Mouse (Mus musculus): Measurements from ENCODE around the gene Bptf.
"Not testable (repeated sequence)": the region's sequence is repeated elsewhere in the genome, so short reads cannot be mapped to it uniquely, and the experiment has no call there.

Gene Bptf

DNA sequence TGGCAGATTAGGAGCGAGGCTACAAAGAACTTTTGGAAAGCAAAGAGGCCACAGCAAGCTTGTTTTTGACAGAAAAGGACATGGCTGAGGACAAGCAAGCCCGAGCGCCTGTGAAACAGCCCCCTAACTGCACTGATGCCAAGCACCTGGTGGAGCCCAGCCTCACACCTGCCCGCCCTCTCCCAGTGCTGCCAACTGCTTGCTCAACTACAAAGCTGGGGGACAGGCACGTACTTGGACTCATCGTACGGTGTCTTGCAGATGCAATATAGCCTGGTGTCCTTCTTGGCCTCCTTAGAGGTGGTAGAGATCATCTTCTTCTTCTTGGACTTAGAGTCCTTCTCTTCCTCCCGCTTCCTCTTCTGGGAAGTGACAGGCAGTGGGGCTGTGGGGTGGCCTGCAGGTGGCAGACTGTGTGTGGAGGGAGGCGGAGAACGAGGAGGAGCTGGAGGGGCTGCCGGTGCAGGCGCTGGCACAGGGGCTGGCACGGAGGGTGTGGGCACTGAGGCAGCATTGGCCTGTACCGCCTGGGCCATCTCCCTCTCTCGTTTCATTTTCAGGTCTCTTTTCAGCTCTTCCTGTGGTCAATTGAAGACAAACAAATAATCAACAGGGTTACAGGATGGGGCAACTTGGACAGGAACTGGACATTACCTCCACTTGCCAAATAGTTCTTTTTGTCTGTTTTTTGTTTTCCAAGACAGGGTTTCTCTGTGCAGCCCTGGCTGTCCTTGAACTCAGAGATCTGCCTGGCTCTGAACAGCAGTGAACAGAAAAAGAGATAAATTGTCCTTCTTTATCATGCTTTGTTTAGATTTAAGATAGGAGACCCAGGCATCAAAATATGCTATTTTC lies 84.9 kb downstream of the Bptf start:
- no peak for DNase-seq

DNA sequence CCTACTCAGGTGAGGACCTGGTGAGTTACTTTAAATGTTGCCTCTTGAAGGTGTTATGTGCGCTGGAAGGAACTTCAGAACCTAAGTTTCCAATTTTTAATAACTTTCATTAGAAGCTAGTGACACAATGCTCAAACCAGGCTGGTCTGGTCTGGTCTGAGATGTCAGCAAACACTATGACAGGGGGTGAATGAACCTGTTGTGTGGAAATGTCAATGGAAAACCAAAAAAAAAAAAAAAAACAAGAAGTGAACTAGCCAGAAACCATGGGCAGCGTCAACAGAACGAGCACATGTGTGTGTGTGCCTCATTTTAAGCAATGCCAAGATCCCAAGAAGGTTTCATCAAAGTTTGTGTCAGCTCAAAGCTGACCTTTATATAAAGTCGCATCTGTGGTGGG lies 86.4 kb downstream of the Bptf start:
- DNase-seq: no peak

DNA sequence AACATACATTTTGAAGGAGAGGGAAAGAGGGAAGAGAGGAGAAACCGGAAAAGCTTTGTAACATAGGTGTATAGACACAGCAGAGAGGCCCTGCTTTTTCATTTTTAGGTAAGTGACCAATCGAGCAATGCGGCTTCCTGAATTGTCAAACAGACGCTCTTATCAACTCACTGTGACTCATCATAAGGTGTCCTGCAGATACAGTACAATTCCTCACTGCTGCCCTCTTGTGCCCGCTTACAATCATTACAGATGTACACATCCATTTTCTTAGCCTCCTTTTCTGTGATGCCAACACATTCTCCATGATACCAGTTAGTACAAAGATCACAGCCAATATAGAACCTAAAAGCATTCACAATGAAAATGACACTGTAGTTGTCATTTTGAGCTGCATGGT lies 87.6 kb downstream of the Bptf start:
- DNase-seq: peak; percentile 67

DNA sequence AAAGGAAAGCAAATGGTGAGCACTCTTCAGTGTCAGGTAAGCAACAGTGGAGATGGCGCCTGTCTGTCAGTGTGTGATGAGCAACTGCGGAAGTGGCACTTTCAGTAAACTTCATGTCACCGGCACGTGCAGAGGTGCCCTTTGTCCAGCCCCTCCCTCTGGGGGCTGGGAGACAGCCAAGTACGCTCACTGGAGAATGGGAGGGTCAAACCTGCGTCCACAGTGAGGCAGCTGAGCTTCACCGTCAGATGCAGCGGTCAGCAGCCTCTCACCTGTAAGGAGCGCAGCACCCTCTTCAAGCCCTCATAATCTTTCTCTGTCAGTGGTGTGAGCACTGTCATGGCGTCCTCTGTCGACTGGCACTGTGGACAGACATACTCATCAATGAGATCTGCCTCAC lies 88.6 kb downstream of the Bptf start:
- no peak for DNase-seq

DNA sequence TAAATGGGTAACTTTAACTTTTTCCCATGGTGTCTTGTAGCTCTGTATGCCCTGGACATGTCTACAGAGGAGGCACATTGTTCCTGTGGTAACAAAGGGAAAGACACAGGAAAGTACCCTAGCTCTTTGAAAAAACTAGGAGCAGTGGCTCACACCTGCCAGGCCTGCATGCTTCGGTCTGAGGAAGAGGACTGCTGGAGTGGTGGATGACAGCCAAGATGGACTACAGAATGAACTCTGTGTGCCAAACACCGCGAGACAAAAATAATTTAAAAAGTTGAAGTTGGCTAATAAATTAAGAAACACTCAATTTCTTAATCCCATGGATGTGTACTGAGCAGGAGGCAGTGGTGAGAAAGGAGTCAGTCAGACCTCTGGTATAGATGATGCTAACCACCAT lies 90.5 kb downstream of the Bptf start:
- DNase-seq: no peak

DNA sequence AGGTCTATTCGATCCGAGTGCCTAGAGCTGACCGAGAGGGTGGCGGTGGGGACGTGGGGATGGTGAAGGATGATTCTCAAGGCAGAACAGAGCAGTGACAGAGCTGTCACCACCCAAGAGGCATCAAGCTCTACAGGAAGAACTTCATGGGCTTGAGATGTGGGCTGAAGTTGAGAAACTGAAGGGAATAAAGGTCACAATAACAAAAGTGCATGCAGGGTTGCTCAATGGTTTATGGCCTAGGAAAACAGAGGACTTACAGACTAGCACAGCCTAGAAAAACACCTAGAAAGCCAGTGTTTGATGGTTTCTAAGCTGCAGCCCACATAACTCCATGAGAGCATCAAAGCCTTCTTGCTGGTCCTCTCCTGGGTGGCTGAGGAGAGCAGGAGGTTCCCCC lies 92.5 kb downstream of the Bptf start:
- DNase-seq: no peak

DNA sequence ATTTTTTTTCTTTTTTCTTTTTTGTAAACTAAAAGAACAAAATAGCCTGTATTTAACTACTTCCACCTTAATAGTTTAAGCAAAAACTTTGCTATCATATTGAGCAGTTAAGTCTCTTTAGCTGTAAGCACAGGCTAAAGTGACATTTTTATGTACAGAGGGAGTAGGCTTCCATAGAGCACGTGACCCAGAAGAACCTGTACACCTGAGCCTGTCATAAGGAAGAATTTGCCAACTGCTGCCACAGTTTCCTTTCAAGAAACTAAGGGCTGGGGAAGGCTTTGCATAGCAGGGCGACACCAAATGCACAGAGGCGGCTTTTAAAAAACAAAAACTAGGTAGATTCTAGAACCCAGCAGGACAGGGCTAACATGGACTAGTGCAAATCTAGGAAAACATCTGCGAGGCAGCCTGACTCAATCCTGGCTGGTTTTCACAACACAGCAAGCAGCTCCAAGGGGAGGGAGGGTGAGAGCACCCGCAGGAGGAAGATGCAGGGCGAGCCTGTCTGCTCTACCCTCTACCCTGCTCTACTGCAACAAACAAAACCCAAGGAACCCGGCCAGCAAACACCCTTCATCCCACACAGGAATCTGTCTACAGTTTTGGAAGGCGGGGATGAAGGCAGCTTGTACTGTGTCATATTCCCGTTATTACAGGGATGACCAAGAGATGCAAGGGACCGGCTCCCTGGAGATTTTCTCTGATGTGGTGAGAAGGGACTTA lies 97.7 kb downstream of the Bptf start:
- DNase-seq: no peak

DNA sequence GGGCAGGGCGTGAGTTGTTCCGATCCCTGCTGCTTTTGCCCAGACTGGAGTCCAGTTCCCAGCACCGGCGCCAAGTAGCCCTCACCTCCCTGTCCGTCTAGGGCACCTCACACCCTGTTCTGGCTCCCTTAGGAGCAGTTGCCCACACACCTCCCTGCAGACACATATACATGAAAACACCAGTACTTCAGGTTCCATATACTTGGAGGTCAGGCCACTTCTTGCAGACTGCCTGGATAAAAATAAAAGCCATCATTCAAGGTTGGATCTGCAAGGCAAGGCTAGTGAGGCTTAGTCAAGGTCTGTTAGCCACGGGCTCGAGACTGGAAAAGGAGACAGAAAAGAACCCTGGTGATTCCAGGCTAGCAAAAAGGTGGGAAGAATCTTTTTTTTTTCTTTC lies 100.3 kb downstream of the Bptf start:
- DNase-seq: no peak

DNA sequence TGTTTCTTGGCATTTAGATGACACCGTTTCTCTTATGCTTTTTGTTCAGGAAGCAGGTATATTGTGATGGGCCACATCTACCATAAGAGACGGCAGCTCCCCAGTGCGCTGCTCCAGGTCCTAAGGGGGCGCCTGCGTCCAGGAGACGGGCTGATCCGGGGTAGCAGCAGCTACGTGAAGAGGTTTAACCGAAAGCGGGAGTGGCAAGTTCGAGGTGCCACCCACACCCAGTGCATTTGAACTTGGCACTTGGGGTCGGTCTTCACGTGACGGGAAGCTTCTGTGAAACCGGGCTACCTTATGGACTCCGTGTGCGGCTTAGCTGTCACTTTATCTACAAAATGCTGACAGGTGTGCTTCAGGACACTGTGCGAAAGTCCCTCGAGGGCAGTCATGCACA lies 102.4 kb downstream of the Bptf start:
- no peak for DNase-seq

DNA sequence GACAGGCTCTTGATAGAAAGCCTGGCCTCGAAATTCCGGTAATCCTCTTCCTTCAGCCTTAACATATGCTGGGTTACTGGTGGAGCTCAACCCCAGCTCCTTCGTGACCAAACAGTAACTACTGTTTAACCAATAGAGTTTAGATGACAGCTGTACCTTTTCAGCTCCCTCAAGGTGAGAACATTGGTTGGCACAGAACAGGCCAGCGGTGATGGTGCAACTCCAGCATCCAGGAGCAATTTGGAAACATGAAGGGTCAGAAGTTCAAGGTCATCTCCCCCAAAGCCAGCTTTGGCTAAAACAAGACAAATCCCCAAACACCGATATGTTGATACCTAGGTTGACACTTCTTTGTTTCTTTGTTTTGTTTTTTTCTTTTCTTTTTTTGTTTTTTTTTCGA lies 103.2 kb downstream of the Bptf start:
- no peak for DNase-seq

DNA sequence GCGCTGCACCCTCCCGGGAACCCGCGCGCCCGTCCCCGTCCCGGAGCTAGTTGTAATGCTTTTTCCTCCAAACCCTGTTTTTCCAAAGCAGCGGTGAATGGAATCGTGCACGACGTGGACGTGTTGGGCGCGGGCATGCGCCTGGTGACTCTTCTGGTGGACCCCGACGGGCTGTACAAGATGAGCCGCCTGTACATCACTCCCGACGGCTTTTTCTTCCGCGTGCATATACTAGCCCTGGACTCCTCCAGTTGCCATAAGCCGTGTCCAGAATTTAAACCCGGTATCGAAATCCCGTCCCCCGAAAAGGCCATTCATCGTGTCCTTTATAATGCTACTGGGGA lies 103.7 kb downstream of the Bptf start:
- no peak for DNase-seq

DNA sequence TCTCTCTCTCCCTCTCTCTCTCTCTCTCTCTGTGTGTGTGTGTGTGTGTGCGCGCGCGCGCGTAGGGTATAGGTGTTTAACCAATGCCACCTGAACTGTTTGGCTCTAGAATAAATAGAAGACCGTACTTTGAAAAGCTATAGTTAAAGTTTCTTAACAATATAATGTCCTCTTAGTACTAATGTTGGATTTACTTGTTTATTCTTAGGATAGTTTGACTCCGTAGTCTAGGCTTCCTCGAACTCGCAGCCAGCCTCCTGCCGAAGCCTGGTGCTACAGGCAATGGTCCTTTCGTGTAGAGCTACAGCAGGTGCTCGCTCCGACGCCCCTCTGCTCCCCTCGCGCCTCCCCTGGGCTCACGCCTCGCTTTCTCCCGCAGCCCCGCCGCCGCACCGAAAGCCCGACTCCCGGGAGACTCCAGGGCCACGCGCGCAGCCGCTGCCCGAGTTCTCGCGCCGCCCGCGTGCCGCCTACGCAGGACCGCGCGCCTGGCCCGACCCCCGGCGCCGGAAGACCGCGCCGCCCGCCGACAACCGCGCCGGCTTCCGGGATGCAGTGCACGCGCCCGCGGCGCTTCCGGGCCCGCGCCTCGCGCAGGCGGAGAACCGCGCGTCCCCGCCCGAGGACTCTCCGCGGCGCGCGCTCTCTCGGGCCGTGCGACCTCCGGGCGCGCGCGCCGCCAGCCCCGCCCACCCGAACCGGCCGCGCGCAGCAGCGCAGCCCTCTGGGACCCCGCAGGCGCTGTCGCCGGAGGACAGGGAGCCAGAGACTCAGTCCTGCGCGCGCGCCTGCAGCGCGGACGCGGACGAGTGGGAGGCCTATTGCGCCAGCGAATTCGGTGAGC lies 104.3 kb downstream of the Bptf start:
- DNase-seq: peak; percentile 92

DNA sequence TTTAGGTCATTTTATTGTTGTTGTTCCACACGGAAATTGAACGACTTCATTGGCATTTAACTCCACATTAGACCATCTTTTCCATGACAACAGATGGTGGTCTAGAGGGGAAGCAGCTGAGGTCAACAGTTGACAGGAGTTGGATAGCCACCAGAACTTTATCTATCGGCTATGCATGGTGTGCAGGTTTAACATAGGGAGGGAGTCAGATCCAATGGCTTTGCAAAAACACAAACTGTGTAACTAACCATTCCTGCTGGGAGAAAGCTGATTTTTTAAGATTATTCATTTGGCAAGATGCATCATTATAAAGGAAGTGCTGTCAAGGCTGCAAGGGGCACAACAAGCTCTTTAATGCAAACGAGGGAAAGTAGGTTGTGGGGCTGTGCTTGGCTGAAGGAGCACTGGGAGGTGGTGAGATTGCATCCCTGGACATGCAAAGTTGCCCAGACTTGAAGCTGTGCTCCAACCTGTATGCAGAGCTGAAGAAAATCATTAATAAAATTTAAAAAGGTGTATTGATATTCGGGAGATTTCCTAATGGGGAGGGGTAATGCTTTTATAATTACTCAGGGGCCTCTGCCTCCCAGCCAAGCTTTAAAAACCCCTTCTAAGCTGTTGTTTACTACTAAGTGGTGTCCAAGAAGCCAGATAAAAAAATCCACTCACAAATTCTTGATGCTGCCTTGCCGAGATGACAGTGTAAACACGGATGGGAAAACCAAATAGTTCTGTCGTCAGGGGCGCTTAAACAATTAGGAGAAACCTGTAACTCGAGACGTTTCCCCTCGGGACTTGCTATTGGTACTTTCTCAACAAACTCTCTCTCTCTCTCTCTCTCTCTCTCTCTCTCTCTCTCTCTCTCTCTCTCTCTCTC lies 105.1 kb downstream of the Bptf start:
- DNase-seq: no peak

DNA sequence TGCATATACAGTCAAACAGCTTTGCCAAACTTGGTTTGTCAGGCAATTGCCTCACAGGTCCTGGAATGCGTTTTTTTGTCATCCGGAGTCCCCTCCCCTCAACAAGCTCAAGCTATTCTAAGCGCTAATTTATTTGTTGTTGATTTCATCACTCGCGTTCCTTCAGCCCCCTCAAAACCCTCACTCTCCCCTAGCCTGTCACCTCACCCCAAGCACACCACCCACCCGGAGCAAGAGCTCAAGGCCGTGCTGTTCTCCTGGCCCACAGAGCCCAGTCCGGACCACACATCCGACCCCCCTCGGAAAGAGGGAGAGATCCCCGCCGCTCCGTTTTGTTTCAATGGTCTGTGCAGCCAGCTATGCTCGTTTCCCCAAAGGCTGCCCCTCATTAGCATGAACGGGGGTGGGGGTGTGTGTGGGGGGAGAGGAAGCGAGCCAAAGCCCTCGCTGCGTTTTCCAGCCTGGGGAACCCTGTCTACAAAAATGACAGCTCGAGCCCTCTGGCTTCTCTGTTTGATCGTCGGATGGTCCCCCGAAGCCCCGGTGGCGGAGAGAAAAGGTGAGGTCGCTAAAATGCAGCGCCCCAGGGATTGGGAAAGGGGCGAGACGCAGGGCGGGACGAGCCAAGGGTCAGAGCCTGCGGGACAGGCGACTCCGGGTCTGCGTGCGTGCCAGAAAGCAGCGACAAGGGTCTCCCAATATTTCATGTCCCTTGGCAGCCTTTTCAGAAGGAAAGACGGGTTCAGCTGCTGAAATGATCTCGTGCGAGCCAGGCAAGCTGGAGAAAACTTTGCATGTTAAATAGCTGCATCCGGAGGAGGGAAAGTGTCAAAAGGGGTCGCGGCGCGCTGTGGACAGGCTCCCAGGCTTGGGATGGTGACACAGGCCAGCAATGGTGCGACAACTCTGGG lies 106.3 kb downstream of the Bptf start, which contains the start of gene 1810010H24Rik:
Gene 1810010H24Rik (plus strand): TSS at position 271 of the 911 bp plus-strand sequence.
- no peak for DNase-seq

DNA sequence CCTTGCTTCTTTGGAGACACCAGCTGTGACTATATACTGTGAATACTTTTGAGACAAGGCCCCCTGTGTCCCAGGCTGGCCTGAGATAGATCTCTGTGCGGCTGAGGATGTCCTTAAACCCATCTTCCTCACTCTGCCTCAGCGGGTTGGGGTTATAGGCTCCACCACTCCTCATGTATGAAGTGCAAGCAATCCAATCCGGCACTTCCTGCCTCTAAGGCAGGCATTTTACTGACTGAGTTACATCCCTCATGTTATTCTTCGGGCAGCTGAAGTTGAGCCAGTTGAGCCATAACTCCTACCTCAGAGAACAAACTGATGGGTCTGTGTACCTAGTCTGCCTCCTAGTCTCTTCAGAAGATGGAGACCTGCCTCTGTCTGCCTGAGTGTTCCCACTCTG lies 107.5 kb downstream of the Bptf start:
- no peak for DNase-seq

DNA sequence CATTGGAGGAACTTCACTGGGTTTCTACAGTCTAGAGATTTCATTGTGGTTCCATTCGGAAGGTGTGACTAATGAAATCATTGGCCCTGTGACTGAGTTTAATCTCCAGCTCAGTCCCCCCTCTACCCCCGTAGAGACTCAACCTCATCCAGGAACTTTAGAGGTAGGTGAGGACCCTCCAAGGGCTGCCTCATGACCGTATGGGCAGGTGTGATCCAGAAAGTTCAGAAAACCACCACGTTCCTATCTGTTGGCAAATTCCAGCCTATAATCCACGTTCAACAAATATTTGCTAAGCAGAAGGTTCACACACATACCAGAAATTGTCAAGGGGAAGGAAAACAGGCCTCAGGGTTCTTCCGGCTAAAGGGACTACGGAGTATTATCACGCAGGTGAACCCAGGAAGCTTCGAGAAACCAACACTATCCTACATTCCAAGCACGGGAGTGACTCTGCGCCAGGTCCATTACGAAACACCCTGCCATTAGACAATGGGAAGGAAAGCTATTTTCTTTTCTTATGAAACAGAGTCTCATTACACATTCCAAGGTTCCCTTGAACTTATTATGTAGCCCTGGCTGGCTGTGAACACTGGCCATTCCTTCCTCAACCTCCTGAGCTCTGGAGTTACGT lies 109.8 kb downstream of the Bptf start:
- no peak for DNase-seq

DNA sequence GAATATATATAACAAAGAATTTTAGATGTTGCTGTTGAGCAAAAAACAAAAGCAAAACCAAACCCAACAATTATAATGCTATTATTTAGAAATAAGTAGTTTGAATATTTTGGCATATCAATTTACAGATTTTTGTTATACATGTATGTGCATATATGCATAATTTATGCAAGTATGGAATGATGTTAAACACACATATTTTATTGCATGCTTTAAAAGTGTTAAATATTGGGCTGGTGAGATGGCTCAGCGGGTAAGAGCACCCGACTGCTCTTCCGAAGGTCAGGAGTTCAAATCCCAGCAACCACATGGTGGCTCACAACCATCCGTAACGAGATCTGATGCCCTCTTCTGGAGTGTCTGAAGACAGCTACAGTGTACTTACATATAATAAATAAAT lies 112.2 kb downstream of the Bptf start:
- DNase-seq: not testable (repeated sequence)

DNA sequence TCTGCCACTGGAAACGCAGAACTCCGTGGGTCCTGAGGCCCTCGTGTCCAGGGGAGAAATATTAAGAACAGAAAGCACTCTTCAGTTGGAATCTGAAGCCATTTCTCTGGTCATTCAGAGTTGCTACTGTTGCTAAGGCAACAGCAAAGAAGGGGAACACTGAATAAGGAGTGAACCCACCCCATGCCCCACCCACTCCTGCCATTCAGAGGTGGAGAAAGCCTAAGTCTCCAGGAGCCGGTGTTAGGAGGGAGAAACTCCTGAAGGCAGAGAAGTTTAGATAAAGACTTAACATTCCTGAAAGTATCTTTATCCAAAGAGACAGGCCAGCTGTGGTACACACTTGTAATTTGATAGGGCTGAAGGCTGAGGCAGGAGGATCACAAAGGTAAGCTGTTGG lies 112.6 kb downstream of the Bptf start:
- no peak for DNase-seq

DNA sequence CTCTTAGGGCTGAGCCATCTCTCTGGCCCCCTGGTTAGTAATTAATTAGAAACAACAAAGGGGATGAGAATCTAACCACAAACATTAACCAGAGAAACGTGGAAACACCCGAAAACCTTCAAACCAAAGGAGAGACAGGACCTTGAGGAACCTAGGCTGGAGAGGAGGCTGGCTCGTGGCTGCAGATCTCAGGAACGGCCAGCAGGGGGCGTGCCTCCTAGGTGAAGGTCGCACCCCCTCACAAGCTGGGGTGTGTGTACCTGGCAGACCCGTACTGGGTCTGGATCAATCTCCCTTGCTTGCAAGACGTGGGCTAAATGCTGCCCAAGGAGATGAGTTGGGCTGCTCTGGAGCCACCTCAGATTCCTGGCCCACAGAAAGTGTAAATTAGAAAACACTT lies 113.3 kb downstream of the Bptf start:
- no peak for DNase-seq

DNA sequence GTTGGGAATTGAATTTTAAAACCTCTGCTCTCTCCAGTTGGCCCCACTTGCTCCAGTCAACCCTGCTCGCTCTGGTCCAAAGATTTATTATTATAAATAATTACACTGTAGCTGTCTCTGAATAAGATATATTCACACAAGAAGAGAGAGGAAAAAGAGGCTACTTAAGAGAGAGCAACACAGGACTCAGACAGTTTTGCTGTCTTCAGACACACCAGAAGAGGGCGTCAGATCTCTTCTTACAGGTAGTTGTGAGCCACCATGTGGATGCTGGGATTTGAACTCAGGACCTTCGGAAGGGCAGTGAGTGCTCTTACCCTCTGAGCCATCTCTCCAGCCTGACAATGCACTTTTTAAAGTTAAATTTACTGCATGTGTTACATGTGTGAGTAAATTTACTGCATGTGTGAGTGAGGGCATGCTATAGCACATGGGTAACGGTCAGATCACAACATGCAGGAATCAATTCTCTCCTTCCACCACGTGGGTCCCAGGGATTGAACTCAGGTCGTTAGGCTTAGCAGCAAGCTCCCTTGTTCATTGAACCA lies 114.5 kb downstream of the Bptf start:
- no peak for DNase-seq

DNA sequence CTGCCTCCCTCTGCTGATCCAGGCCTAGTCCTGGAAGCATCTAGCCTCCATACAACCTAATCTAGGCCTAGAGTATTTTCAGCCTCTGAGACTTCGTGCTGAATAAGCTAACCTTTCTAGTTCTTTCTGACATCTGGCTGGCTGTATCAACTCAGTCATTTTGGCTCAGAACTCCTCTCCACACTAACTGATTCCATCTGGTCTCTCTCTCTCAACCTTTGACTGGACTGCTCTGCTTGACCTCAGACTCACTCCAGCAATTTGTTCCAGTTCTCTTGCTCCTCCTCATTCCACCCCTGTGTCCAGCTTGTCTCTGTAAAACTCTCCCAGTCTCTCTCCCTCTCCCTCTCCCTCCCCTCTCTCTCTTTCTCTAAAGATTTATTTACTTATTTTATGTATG lies 115.0 kb downstream of the Bptf start:
- no peak for DNase-seq
